Mouse (Mus musculus) lung, postnatal 0 days (tissue): ENCODE results near the gene Ndufb10.

Experiments used
- CTCF ChIP-seq: IDR thresholded peaks from 2 replicates; pipeline ENCODE4 v1.5.1; 2016; ENCODE audit warnings: antibody characterized with exemption, mild to moderate bottlenecking
- EP300 ChIP-seq: IDR thresholded peaks from 2 replicates; pipeline ENCODE4 v1.6.1; 2016; ENCODE audit warnings: antibody characterized with exemption, mild to moderate bottlenecking, control low read depth

DNA sequence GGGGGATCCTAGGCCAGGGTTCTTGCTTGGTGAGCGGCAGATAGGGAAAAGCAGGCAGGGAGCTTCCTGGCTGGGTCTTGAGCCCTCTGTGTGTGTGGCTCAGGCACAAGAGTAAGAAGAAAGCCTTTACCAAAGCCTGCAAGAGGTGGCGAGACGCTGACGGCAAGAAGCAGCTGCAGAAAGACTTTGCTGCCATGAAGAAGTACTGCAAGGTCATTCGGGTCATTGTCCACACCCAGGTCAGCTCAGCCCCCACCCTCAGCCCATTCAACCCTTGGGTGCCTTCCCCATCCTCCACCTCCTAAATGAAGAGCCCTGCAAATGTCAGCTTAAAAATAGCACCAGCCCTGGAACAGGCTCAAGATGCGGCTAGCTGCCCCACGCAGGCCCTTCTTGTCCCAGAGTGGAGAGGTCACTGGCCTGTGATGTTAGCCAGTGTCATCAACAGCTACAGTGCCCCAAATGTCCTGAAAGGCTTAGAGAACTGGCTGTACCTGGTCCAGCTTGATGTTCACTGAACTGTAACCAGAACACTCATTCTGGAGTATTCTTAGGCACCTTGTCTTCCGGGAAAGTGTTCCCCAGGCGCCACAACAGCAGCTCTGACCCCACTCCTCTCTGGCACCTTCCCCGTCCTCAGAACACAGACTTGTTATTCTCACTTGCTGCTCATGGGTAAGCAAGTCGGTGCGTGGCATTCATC, 8.1 kb upstream of the Ndufb10 start:
- TF ChIP-seq CTCF (no peak), EP300 (no peak)
